ENCODE assay signal across 30 mouse cellular contexts in the genomic region with DNA sequence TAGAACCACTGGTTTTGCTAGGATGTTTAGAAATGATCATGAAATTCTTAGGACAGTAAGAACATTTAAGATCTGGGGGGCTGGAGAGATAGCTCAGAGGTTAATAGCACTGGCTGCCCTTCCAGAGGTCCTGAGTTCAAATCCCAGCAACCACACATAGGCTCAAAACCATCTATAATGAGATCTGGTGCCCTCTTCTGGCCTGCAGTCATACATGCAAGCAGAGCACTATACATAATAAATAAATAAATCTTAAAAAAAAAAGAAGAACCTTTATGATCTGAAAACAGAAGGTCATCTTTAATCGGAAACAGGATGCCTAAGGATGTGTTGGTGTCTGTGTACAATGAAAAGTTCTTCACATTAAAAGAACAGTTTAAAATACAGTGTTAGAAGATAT. TPM values are rescaled to one million over a fixed set of nuclear protein-coding genes. Genes with fewer than 3 reads are reported as not detected.
DNase-seq lines count a peak whose midpoint lies in the region; ATAC-seq and TF ChIP-seq lines count a peak whose summit lies in the region.
"Had no signal": no experiment of that assay in that cellular context is flagged by ENCODE, and none has a peak within 500 bp of the region (broad histone marks: within the 10 kb centered on the region; RNA-seq: fewer than 3 reads in every experiment).

No protein-coding gene starts in this region.

- 88% methylated on average over 1 of the region's 1 CpGs for WGBS in intestine, postnatal 0 days
- 90% methylated on average over 1 of the region's 1 CpGs for WGBS in intestine, embryonic 16.5 days
- 85% methylated on average over 1 of the region's 1 CpGs for WGBS in liver, postnatal 0 days (ENCODE audit: insufficient replicate concordance)
- WGBS in liver, embryonic 11.5 days = 78% methylated on average over 1 of the region's 1 CpGs

- DNase-seq in liver, postnatal 0 days = no peak
- DNase-seq in liver, embryonic 11.5 days (ENCODE audit: low spot score) = no peak
- DNase-seq in A20 (ENCODE audit: low read depth, low spot score) (peak; percentile 24), NIH3T3 (ENCODE audit: low read depth) (peak; percentile 17)
- no peak for DNase-seq in retina, embryonic 14.5 days (ENCODE audit: low spot score)
- DNase-seq: adrenal gland, postnatal 25 days; cerebellum, adult 18-20 months; cerebellum, postnatal 10 days; gastrocnemius, postnatal 25 days; heart, postnatal 14 days; kidney, adult 2 months; kidney, postnatal 10 days; liver, embryonic 13.5 days had no signal

- peak; percentile 45 for TF ChIP-seq CTCF in intestine, postnatal 0 days (IDR thresholded peaks at IDR 0.05; ENCODE audit: low read depth)
- TF ChIP-seq CTCF in liver, postnatal 0 days (IDR thresholded peaks at IDR 0.05; ENCODE audit: low read depth) = peak; percentile 31; the same call in 1 of the 2 replicates

- no peak for ATAC-seq in intestine, postnatal 0 days
- ATAC-seq in intestine, embryonic 16.5 days = no peak
- no peak for ATAC-seq in liver, postnatal 0 days
- ATAC-seq in liver, embryonic 11.5 days (replicated peaks; ENCODE audit: low FRiP score) = no peak
- no peak for ATAC-seq in megakaryocyte-erythroid progenitor cell, adult 5-6 weeks (replicated peaks; ENCODE audit: low FRiP score, low TSS enrichment, poor library complexity, severe bottlenecking)
- ATAC-seq: inflammation-experienced regulatory T-cells, adult 6 months; midbrain, embryonic 15.5 days had no signal

- no peaks in the 10 kb centered on the region for H3K9me3 ChIP-seq in intestine, postnatal 0 days (ENCODE audit: control insufficient read depth)
- no peaks in the 10 kb centered on the region for H3K9me3 ChIP-seq in intestine, embryonic 16.5 days (ENCODE audit: control insufficient read depth, low read length)
- H3K9me3 ChIP-seq in liver, postnatal 0 days (ENCODE audit: low read length) = no peaks in the 10 kb centered on the region
- H3K9me3 ChIP-seq in liver, embryonic 11.5 days (ENCODE audit: control insufficient read depth, low read length) = no peaks in the 10 kb centered on the region
- H3K9me3 ChIP-seq: forebrain, embryonic 12.5 days; G1E; hindbrain, embryonic 10.5 days; hindbrain, embryonic 15.5 days; limb, embryonic 13.5 days; liver, embryonic 13.5 days; midbrain, embryonic 15.5 days had no signal

- H3K36me3 ChIP-seq in intestine, postnatal 0 days (ENCODE audit: control insufficient read depth, insufficient read depth) = peaks cover 72% of the 10 kb centered on the region
- peaks cover 28% of the 10 kb centered on the region for H3K36me3 ChIP-seq in intestine, embryonic 16.5 days (ENCODE audit: control insufficient read depth, insufficient read depth, low read length)
- peaks cover 57% of the 10 kb centered on the region for H3K36me3 ChIP-seq in liver, postnatal 0 days (replicated peaks; ENCODE audit: insufficient read depth, low read length)
- peaks cover 27% of the 10 kb centered on the region for H3K36me3 ChIP-seq in liver, embryonic 11.5 days (ENCODE audit: control insufficient read depth, insufficient read depth, low read length)

- H3K4me3 ChIP-seq in intestine, postnatal 0 days (ENCODE audit: low read depth, low read length) = no peak overlapping the region
- H3K4me3 ChIP-seq in intestine, embryonic 16.5 days (ENCODE audit: low read length) = no peak overlapping the region
- H3K4me3 ChIP-seq in liver, postnatal 0 days (ENCODE audit: low read depth, low read length) = no peak overlapping the region
- no peak overlapping the region for H3K4me3 ChIP-seq in liver, embryonic 11.5 days (ENCODE audit: low read depth, low read length)
- H3K4me3 ChIP-seq: erythroblast, embryonic 14.5 days; forebrain, embryonic 12.5 days; hindbrain, embryonic 10.5 days; hindbrain, embryonic 15.5 days; limb, embryonic 13.5 days; liver, embryonic 13.5 days; midbrain, embryonic 15.5 days had no signal

- H3K4me2 ChIP-seq in intestine, postnatal 0 days (replicated peaks; ENCODE audit: low read depth) = no peak overlapping the region
- no peak overlapping the region for H3K4me2 ChIP-seq in intestine, embryonic 16.5 days (ENCODE audit: low read depth, low read length)
- no peak overlapping the region for H3K4me2 ChIP-seq in liver, postnatal 0 days (ENCODE audit: low read depth, low read length)
- no peak overlapping the region for H3K4me2 ChIP-seq in liver, embryonic 11.5 days
- H3K4me2 ChIP-seq: forebrain, embryonic 12.5 days; hindbrain, embryonic 15.5 days; limb, embryonic 13.5 days; liver, embryonic 13.5 days; midbrain, embryonic 15.5 days had no signal

- H3K27ac ChIP-seq in intestine, postnatal 0 days (ENCODE audit: low read depth, low read length) = no peak overlapping the region
- H3K27ac ChIP-seq in intestine, embryonic 16.5 days (ENCODE audit: low read length) = no peak overlapping the region
- H3K27ac ChIP-seq in liver, postnatal 0 days (ENCODE audit: low read depth) = no peak overlapping the region
- no peak overlapping the region for H3K27ac ChIP-seq in liver, embryonic 11.5 days (ENCODE audit: low read depth, low read length)
- H3K27ac ChIP-seq: forebrain, embryonic 12.5 days; hindbrain, embryonic 10.5 days; hindbrain, embryonic 15.5 days; limb, embryonic 13.5 days; liver, embryonic 13.5 days; macrophage; midbrain, embryonic 15.5 days had no signal

- no peak overlapping the region for H3K9ac ChIP-seq in intestine, postnatal 0 days (ENCODE audit: low read depth, low read length)
- H3K9ac ChIP-seq in intestine, embryonic 16.5 days (ENCODE audit: low read depth, low read length) = no peak overlapping the region
- no peak overlapping the region for H3K9ac ChIP-seq in liver, postnatal 0 days (replicated peaks)
- H3K9ac ChIP-seq in liver, embryonic 11.5 days (ENCODE audit: low read depth, low read length) = no peak overlapping the region
- H3K9ac ChIP-seq: forebrain, embryonic 12.5 days; hindbrain, embryonic 15.5 days; limb, embryonic 13.5 days; liver, embryonic 13.5 days; midbrain, embryonic 15.5 days had no signal

- no peak for TF ChIP-seq EP300 in liver, postnatal 0 days (IDR thresholded peaks at IDR 0.05; ENCODE audit: low read depth)

- H3K27me3 ChIP-seq in intestine, postnatal 0 days (replicated peaks; ENCODE audit: control insufficient read depth, insufficient read depth, low read length) = no peaks in the 10 kb centered on the region
- H3K27me3 ChIP-seq in intestine, embryonic 16.5 days (replicated peaks; ENCODE audit: control insufficient read depth, insufficient read depth, low read length) = no peaks in the 10 kb centered on the region
- no peaks in the 10 kb centered on the region for H3K27me3 ChIP-seq in liver, postnatal 0 days (ENCODE audit: insufficient read depth, low read length)
- no peaks in the 10 kb centered on the region for H3K27me3 ChIP-seq in liver, embryonic 11.5 days (replicated peaks; ENCODE audit: control insufficient read depth, insufficient read depth, low read length)
- H3K27me3 ChIP-seq: forebrain, embryonic 12.5 days; hindbrain, embryonic 15.5 days; limb, embryonic 13.5 days; liver, embryonic 13.5 days; midbrain, embryonic 15.5 days had no signal

- H3K4me1 ChIP-seq in intestine, postnatal 0 days (replicated peaks; ENCODE audit: control insufficient read depth, insufficient read depth, low read length) = no peaks in the 10 kb centered on the region
- H3K4me1 ChIP-seq in intestine, embryonic 16.5 days (ENCODE audit: control insufficient read depth, insufficient read depth, low read length) = no peaks in the 10 kb centered on the region
- H3K4me1 ChIP-seq in liver, postnatal 0 days (ENCODE audit: insufficient read depth) = no peaks in the 10 kb centered on the region
- no peaks in the 10 kb centered on the region for H3K4me1 ChIP-seq in liver, embryonic 11.5 days (replicated peaks; ENCODE audit: control insufficient read depth, insufficient read depth, low read length)
- H3K4me1 ChIP-seq: forebrain, embryonic 12.5 days; hindbrain, embryonic 10.5 days; hindbrain, embryonic 15.5 days; limb, embryonic 13.5 days; midbrain, embryonic 15.5 days had no signal

RNA-seq across cellular contexts. Expression of a gene that starts 17.1 kb away (rescaled TPM):
- 17.5 and 18.8 TPM in 2 replicates for polyA plus RNA-seq in intestine, postnatal 0 days (2015; fragmentation: Nextera tagmentation; extraction: Ambion mirVana)
- 24.7 and 25.7 TPM in 2 replicates for polyA plus RNA-seq in intestine, embryonic 16.5 days (2015; fragmentation: Nextera tagmentation; extraction: Ambion mirVana)
- polyA plus RNA-seq in liver, postnatal 0 days (2015; fragmentation: Nextera tagmentation; extraction: Ambion mirVana) = 3.6 and 4.1 TPM in 2 replicates
- 15.8 and 18.3 TPM in 2 replicates for polyA plus RNA-seq in liver, embryonic 11.5 days (2014; fragmentation: Nextera tagmentation; extraction: Ambion mirVana)
- total RNA-seq in megakaryocyte-erythroid progenitor cell, adult 5-6 weeks (2014; fragmentation: Nextera tagmentation) = 32.0 and 46.2 TPM in 2 replicates
- 34.4 and 40.3 TPM in 2 replicates for total RNA-seq in megakaryocyte-erythroid progenitor cell, adult 5-6 weeks (2017)

RNA-seq across cellular contexts. Expression of a gene that starts 44.8 kb away (rescaled TPM):
- polyA plus RNA-seq in intestine, postnatal 0 days (2015; fragmentation: Nextera tagmentation; extraction: Ambion mirVana) = 0.18 and 0.25 TPM in 2 replicates
- 0.23 and 0.54 TPM in 2 replicates for polyA plus RNA-seq in intestine, embryonic 16.5 days (2015; fragmentation: Nextera tagmentation; extraction: Ambion mirVana)
- not detected in 2 replicates for polyA plus RNA-seq in liver, postnatal 0 days (2015; fragmentation: Nextera tagmentation; extraction: Ambion mirVana)
- 0.19 and 0.43 TPM in 2 replicates for polyA plus RNA-seq in liver, embryonic 11.5 days (2014; fragmentation: Nextera tagmentation; extraction: Ambion mirVana)
- not detected in 2 replicates for total RNA-seq in megakaryocyte-erythroid progenitor cell, adult 5-6 weeks (2014; fragmentation: Nextera tagmentation)
- not detected in 2 replicates for total RNA-seq in megakaryocyte-erythroid progenitor cell, adult 5-6 weeks (2017)
- total RNA-seq: adrenal gland, adult 18-20 months; gastrocnemius, postnatal 25 days; heart, postnatal 14 days; layer of hippocampus, postnatal 10 days; left cerebral cortex, adult 18-20 months; left cerebral cortex, postnatal 36 days had no signal
- polyA plus RNA-seq: erythroblast, embryonic 14.5 days; heart, embryonic 14.5 days; liver, embryonic 13.5 days; midbrain, embryonic 15.5 days had no signal

RNA-seq across cellular contexts. Expression of a gene that starts 50.7 kb away (rescaled TPM):
- 75.6 and 81.8 TPM in 2 replicates for polyA plus RNA-seq in intestine, postnatal 0 days (2015; fragmentation: Nextera tagmentation; extraction: Ambion mirVana)
- polyA plus RNA-seq in intestine, embryonic 16.5 days (2015; fragmentation: Nextera tagmentation; extraction: Ambion mirVana) = 110 and 114 TPM in 2 replicates
- 53.5 and 57.7 TPM in 2 replicates for polyA plus RNA-seq in liver, postnatal 0 days (2015; fragmentation: Nextera tagmentation; extraction: Ambion mirVana)
- polyA plus RNA-seq in liver, embryonic 11.5 days (2014; fragmentation: Nextera tagmentation; extraction: Ambion mirVana) = 92.4 and 105 TPM in 2 replicates
- total RNA-seq in megakaryocyte-erythroid progenitor cell, adult 5-6 weeks (2014; fragmentation: Nextera tagmentation) = 68.1 and 91.5 TPM in 2 replicates
- total RNA-seq in megakaryocyte-erythroid progenitor cell, adult 5-6 weeks (2017) = 68.4 and 72.6 TPM in 2 replicates

Comparison
In these comparisons a context has a peak if more than half of its experiments do, and no peak if none do; other contexts are left out.
1. DNase-seq: peak in A20 (single experiment) and NIH3T3 (single experiment); none in liver, postnatal 0 days (single experiment), liver, embryonic 11.5 days (single experiment) and retina, embryonic 14.5 days (single experiment).